Mouse (Mus musculus) midbrain, embryonic 11.5 days (tissue): ENCODE measurements around the gene Gopc. TPM values are rescaled to one million over a fixed set of nuclear protein-coding genes. Genes with fewer than 3 reads are reported as not detected.
A peak's percentile ranks its signal among the peaks of the same experiment; 100 is the strongest.

Experiments used
- ATAC-seq: fragments of 200-750 bp; cut with Nextera tagmentation; 2 replicates; pipeline ENCODE4 v1.8.0; 2017; ENCODE audit warnings: moderate TSS enrichment, moderate library complexity; ENCODE audit not compliant: low FRiP score
- DNase-seq: peaks from one replicate; pipeline ENCODE4 v3.0.0; 2015; ENCODE audit warnings: low spot score; ENCODE audit errors: missing footprints
- H3K27ac ChIP-seq: fragments of 300-500 bp; sonication (generic); 2 replicates; pipeline ENCODE4 v1.5.1; 2014; ENCODE audit warnings: low read depth, low read length
- H3K27me3 ChIP-seq: fragments of 300-500 bp; sonication (generic); 2 replicates; pipeline ENCODE4 v1.6.1; 2014; ENCODE audit warnings: mild to moderate bottlenecking, low read length, moderate library complexity, mixed read lengths; ENCODE audit not compliant: control insufficient read depth, insufficient read depth
- H3K36me3 ChIP-seq: fragments of 300-500 bp; sonication (generic); 2 replicates; pipeline ENCODE4 v1.6.1; 2014; ENCODE audit warnings: mild to moderate bottlenecking, low read length, moderate library complexity, mixed read lengths; ENCODE audit not compliant: control insufficient read depth, insufficient read depth
- H3K4me1 ChIP-seq: fragments of 300-500 bp; sonication (generic); 2 replicates; pipeline ENCODE4 v1.6.1; 2014; ENCODE audit warnings: low read length; ENCODE audit not compliant: control insufficient read depth, insufficient read depth
- H3K4me2 ChIP-seq: fragments of 300-500 bp; sonication (generic); 2 replicates; pipeline ENCODE4 v1.6.1; 2014; ENCODE audit warnings: mild to moderate bottlenecking, moderate library complexity
- H3K4me3 ChIP-seq: fragments of 300-500 bp; sonication (generic); 2 replicates; pipeline ENCODE4 v1.5.1; 2014; ENCODE audit warnings: low read depth, low read length
- H3K9ac ChIP-seq: fragments of 300-500 bp; sonication (generic); 2 replicates; pipeline ENCODE4 v1.6.1; 2014; ENCODE audit warnings: low read length
- H3K9me3 ChIP-seq: fragments of 300-500 bp; sonication (generic); 2 replicates; pipeline ENCODE4 v1.6.1; 2016; ENCODE audit warnings: low read length; ENCODE audit not compliant: control insufficient read depth
- WGBS: fragments of 180-500 bp; shearing (Covaris S2); extraction: QIAGEN DNeasy Blood & Tissue Kit; methylation state at CpG from one replicate; pipeline ENCODE4 v1.1.7; 2014; 5-methylcytosine and 5-hydroxymethylcytosine counted together
- polyA plus RNA-seq: library from polyadenylated mRNA; unstranded; fragments of >200 nt; fragmentation: Nextera tagmentation; extraction: Ambion mirVana; gene quantifications from 2 replicates; pipeline ENCODE4 v1.2.1, GENCODE M21; 2014

Gopc gene
- polyA plus RNA-seq, 1 experiment from 2014 or later: 15.9 TPM

- H3K9ac ChIP-seq: no peak overlapping the region
- H3K27ac ChIP-seq: no peak overlapping the region
- H3K4me3 ChIP-seq: no peak overlapping the region
- no peaks in the 10 kb centered on the region for H3K9me3 ChIP-seq
- no peak for ATAC-seq
- H3K27me3 ChIP-seq: no peaks in the 10 kb centered on the region
- H3K4me2 ChIP-seq: no peak overlapping the region
- 92% methylated on average over 3 of the region's 3 CpGs for whole genome bisulfite sequencing
- DNase-seq: no peak
- H3K4me1 ChIP-seq: no peaks in the 10 kb centered on the region
- H3K36me3 ChIP-seq: no peaks in the 10 kb centered on the region
Observed at GRCm38 (mm10) chr10:52396647-52397046, 14.7 kb upstream of the Gopc start.

- ATAC-seq (no peak), DNase-seq (no peak)
- Histone ChIP-seq H3K27me3 (no peaks in the 10 kb centered on the region), H3K36me3 (no peaks in the 10 kb centered on the region), H3K9ac (no peak overlapping the region), H3K4me2 (no peak overlapping the region), H3K4me3 (no peak overlapping the region), H3K4me1 (no peaks in the 10 kb centered on the region), H3K9me3 (no peaks in the 10 kb centered on the region), H3K27ac (no peak overlapping the region)
- 83% methylated on average over 2 of the region's 2 CpGs for WGBS
Observed at GRCm38 (mm10) chr10:52391208-52391607, 9.3 kb upstream of the Gopc start.

- H3K36me3 ChIP-seq: no peaks in the 10 kb centered on the region
- no peaks in the 10 kb centered on the region for H3K9me3 ChIP-seq
- DNase-seq (no peak), ATAC-seq (no peak)
- H3K4me2 ChIP-seq: no peak overlapping the region
- 81% methylated on average over 3 of the region's 3 CpGs for WGBS
- no peak overlapping the region for H3K9ac ChIP-seq
- no peak overlapping the region for H3K4me3 ChIP-seq
- no peaks in the 10 kb centered on the region for H3K4me1 ChIP-seq
- no peaks in the 10 kb centered on the region for H3K27me3 ChIP-seq
- H3K27ac ChIP-seq: no peak overlapping the region
Observed at GRCm38 (mm10) chr10:52389438-52389837, 7.5 kb upstream of the Gopc start.

- no peak within 1 kb of the TSS for H3K9ac ChIP-seq
- no peak for ATAC-seq
- H3K27me3 ChIP-seq: no peaks in the 10 kb centered on the region
- WGBS: 73% methylated on average over 5 of the region's 5 CpGs
- H3K4me3 ChIP-seq: no peak within 1 kb of the TSS
- no peak within 1 kb of the TSS for H3K27ac ChIP-seq
- DNase-seq: no peak
- no peak within 1 kb of the TSS for H3K4me2 ChIP-seq
- no peaks in the 10 kb centered on the region for H3K36me3 ChIP-seq
- H3K4me1 ChIP-seq: no peaks in the 10 kb centered on the region
- no peaks in the 10 kb centered on the region for H3K9me3 ChIP-seq
Observed at GRCm38 (mm10) chr10:52388922-52389430, 7.1 kb upstream of the Gopc start, which contains the start of gene Nepn. Gene Nepn, plus strand, starts transcription at chr10:52388972.

GRCm38 (mm10) chr10:52387192-52387591, 5.3 kb upstream of the Gopc start:
- Histone ChIP-seq H3K27me3 (no peaks in the 10 kb centered on the region), H3K4me1 (peaks cover 5% of the 10 kb centered on the region; the same call in 1 of the 2 replicates), H3K4me2 (no peak overlapping the region), H3K4me3 (no peak overlapping the region), H3K9ac (no peak overlapping the region), H3K27ac (no peak overlapping the region), H3K36me3 (no peaks in the 10 kb centered on the region), H3K9me3 (no peaks in the 10 kb centered on the region)
- DNase-seq: no peak
- no peak for ATAC-seq
- 86% methylated on average over 4 of the region's 4 CpGs for WGBS

GRCm38 (mm10) chr10:52384823-52385610, 3.1 kb upstream of the Gopc start:
- no peak overlapping the region for H3K9ac ChIP-seq
- no peaks in the 10 kb centered on the region for H3K36me3 ChIP-seq
- 53% methylated on average over 8 of the region's 8 CpGs for WGBS
- H3K27me3 ChIP-seq: no peaks in the 10 kb centered on the region
- no peak overlapping the region for H3K4me3 ChIP-seq
- H3K4me1 ChIP-seq: peaks cover 5% of the 10 kb centered on the region; the same call in 1 of the 2 replicates
- H3K9me3 ChIP-seq: no peaks in the 10 kb centered on the region
- no peak overlapping the region for H3K4me2 ChIP-seq
- peak; percentile 88 for DNase-seq
- H3K27ac ChIP-seq: no peak overlapping the region
- ATAC-seq: no peak

- peaks cover 8% of the 10 kb centered on the region; the same call in 1 of the 2 replicates for H3K4me1 ChIP-seq
- no peak for ATAC-seq
Observed at GRCm38 (mm10) chr10:52383522-52383921, 1.6 kb upstream of the Gopc start.

GRCm38 (mm10) chr10:52383022-52383421, 1.1 kb upstream of the Gopc start:
- Histone ChIP-seq H3K27me3 (no peaks in the 10 kb centered on the region), H3K27ac (no peak overlapping the region), H3K4me2 (peak overlapping the region; percentile 63), H3K9me3 (no peaks in the 10 kb centered on the region), H3K9ac (no peak overlapping the region; the same call in 1 of the 2 replicates), H3K4me1 (peaks cover 8% of the 10 kb centered on the region; the same call in 1 of the 2 replicates), H3K4me3 (no peak overlapping the region), H3K36me3 (no peaks in the 10 kb centered on the region)
- WGBS: 86% methylated on average over 6 of the region's 6 CpGs
- DNase-seq: no peak
- ATAC-seq: no peak

More at GRCm38 (mm10) chr10:52383522-52383921, 1.6 kb upstream of the Gopc start:
- no peak for DNase-seq
- H3K27ac ChIP-seq: no peak overlapping the region
- 86% methylated on average over 1 of the region's 1 CpGs for WGBS
- H3K4me2 ChIP-seq: no peak overlapping the region
- H3K9ac ChIP-seq: no peak overlapping the region
- H3K4me3 ChIP-seq: no peak overlapping the region
- no peaks in the 10 kb centered on the region for H3K9me3 ChIP-seq
- H3K27me3 ChIP-seq: no peaks in the 10 kb centered on the region
- H3K36me3 ChIP-seq: no peaks in the 10 kb centered on the region

- no peaks in the 10 kb centered on the region for H3K36me3 ChIP-seq
- ATAC-seq: peak; percentile 70; the same call in 1 of the 2 replicates
- peak overlapping the region; percentile 77 for H3K27ac ChIP-seq
- H3K9me3 ChIP-seq: no peaks in the 10 kb centered on the region
- DNase-seq: peak; percentile 96
- H3K4me2 ChIP-seq: peak overlapping the region; percentile 57
- H3K27me3 ChIP-seq: no peaks in the 10 kb centered on the region
- peaks cover 8% of the 10 kb centered on the region; the same call in 1 of the 2 replicates for H3K4me1 ChIP-seq
- WGBS: under 1% methylated on average over 19 of the region's 19 CpGs
- H3K4me3 ChIP-seq: peak overlapping the region; percentile 83
- H3K9ac ChIP-seq: peak overlapping the region; percentile 90
Observed at GRCm38 (mm10) chr10:52381321-52381801, 563 bp downstream of the Gopc start.
